In genomic region chr5:30423121-30423520, GRCm38 (mm10) we compare ENCODE assay signal across 18 mouse cellular contexts. TPM values are rescaled to one million over a fixed set of nuclear protein-coding genes. Genes with fewer than 3 reads are reported as not detected.
DNase-seq lines count a peak whose midpoint lies in the region; ATAC-seq and TF ChIP-seq lines count a peak whose summit lies in the region.
"Had no signal": no experiment of that assay in that cellular context is flagged by ENCODE, and none has a peak within 500 bp of the region (broad histone marks: within the 10 kb centered on the region; RNA-seq: fewer than 3 reads in every experiment).

No protein-coding gene starts in this region.

- WGBS in hindbrain, embryonic 15.5 days, result 78% methylated on average over 4 of the region's 4 CpGs
- WGBS in hindbrain, embryonic 14.5 days, result 70% methylated on average over 4 of the region's 4 CpGs
- 70% methylated on average over 4 of the region's 4 CpGs for WGBS in lung, embryonic 16.5 days
- 69% methylated on average over 4 of the region's 4 CpGs for WGBS in lung, adult 2 months

- no peak overlapping the region for H3K9ac ChIP-seq in hindbrain, embryonic 15.5 days
- no peak overlapping the region for H3K9ac ChIP-seq in hindbrain, embryonic 14.5 days
- H3K9ac ChIP-seq in lung, embryonic 16.5 days (ENCODE audit: low read length), result 0 out of 2 replicates have a peak overlapping the region, but pooled peaks have one; percentile 4
- H3K9ac ChIP-seq: embryonic facial prominence, embryonic 12.5 days; forebrain, embryonic 12.5 days; forebrain, postnatal 0 days; hindbrain, embryonic 12.5 days had no signal

- no peak overlapping the region for H3K4me3 ChIP-seq in hindbrain, embryonic 15.5 days
- H3K4me3 ChIP-seq in hindbrain, embryonic 14.5 days (replicated peaks; ENCODE audit: low read length), result no peak overlapping the region
- no peak overlapping the region for H3K4me3 ChIP-seq in lung, embryonic 16.5 days (ENCODE audit: low read length)
- H3K4me3 ChIP-seq in lung, adult 2 months (replicated peaks; ENCODE audit: extremely low read depth, low read depth, low read length), result no peak overlapping the region
- H3K4me3 ChIP-seq: embryonic facial prominence, embryonic 12.5 days; forebrain, embryonic 12.5 days; heart, adult 2 months; heart, embryonic 13.5 days; hindbrain, embryonic 12.5 days had no signal

- no peak for TF ChIP-seq CTCF in lung, adult 2 months (IDR thresholded peaks at IDR 0.05; ENCODE audit: insufficient read depth, low read length)

- H3K9me3 ChIP-seq in hindbrain, embryonic 15.5 days, result no peaks in the 10 kb centered on the region
- H3K9me3 ChIP-seq in hindbrain, embryonic 14.5 days (ENCODE audit: control insufficient read depth, low read length), result no peaks in the 10 kb centered on the region
- H3K9me3 ChIP-seq in lung, embryonic 16.5 days (ENCODE audit: control insufficient read depth, low read length), result no peaks in the 10 kb centered on the region
- H3K9me3 ChIP-seq: embryonic facial prominence, embryonic 12.5 days; forebrain, embryonic 12.5 days; heart, embryonic 13.5 days; hindbrain, embryonic 12.5 days had no signal

- DNase-seq in cerebellum, postnatal 14 days, result peak; percentile 55 to 77
- no peak for DNase-seq in cerebellum, adult 18-20 months
- DNase-seq in hindbrain, embryonic 14.5 days (ENCODE audit: low spot score), result no peak
- DNase-seq in lung, adult 2 months, result no peak
- peak; percentile 9 for DNase-seq in NIH3T3 (ENCODE audit: low read depth)
- DNase-seq in urinary bladder, postnatal 4 days (ENCODE audit: low spot score in 2 of 2), result no peak
- DNase-seq: adrenal gland, adult 8-10 months had no signal

- peak; percentile 43; the same call in 1 of the 2 replicates for ATAC-seq in hindbrain, embryonic 15.5 days (ENCODE audit: low FRiP score, low read depth)
- ATAC-seq in hindbrain, embryonic 14.5 days (ENCODE audit: low FRiP score), result no peak
- ATAC-seq in lung, embryonic 16.5 days (ENCODE audit: low read depth), result no peak

- no peak for TF ChIP-seq POLR2A in lung, adult 2 months (IDR thresholded peaks at IDR 0.05; ENCODE audit: borderline replicate concordance, extremely low read depth, low read depth, low read length)

- no peaks in the 10 kb centered on the region for H3K36me3 ChIP-seq in hindbrain, embryonic 15.5 days
- no peaks in the 10 kb centered on the region for H3K36me3 ChIP-seq in hindbrain, embryonic 14.5 days (replicated peaks; ENCODE audit: control insufficient read depth, insufficient read depth)
- H3K36me3 ChIP-seq in lung, embryonic 16.5 days (ENCODE audit: control insufficient read depth, insufficient read depth, low read length), result no peaks in the 10 kb centered on the region
- H3K36me3 ChIP-seq: embryonic facial prominence, embryonic 12.5 days; forebrain, embryonic 12.5 days; heart, embryonic 13.5 days; hindbrain, embryonic 12.5 days had no signal

- H3K4me1 ChIP-seq in hindbrain, embryonic 15.5 days (replicated peaks), result peaks cover 5% of the 10 kb centered on the region; the same call in 1 of the 2 replicates
- 0 out of 2 replicates have a peak, but pooled peaks cover 3% of the 10 kb centered on the region for H3K4me1 ChIP-seq in hindbrain, embryonic 14.5 days (replicated peaks; ENCODE audit: control insufficient read depth, insufficient read depth, low read length)
- peaks cover 8% of the 10 kb centered on the region; the same call in 1 of the 2 replicates for H3K4me1 ChIP-seq in lung, embryonic 16.5 days (replicated peaks; ENCODE audit: control insufficient read depth, insufficient read depth, low read length)
- H3K4me1 ChIP-seq in lung, adult 2 months (ENCODE audit: control insufficient read depth, insufficient read depth, low read length), result no peaks in the 10 kb centered on the region
- H3K4me1 ChIP-seq: embryonic facial prominence, embryonic 12.5 days; forebrain, embryonic 12.5 days had no signal

- H3K27ac ChIP-seq in hindbrain, embryonic 15.5 days (replicated peaks), result no peak overlapping the region
- no peak overlapping the region; the same call in 1 of the 2 replicates for H3K27ac ChIP-seq in hindbrain, embryonic 14.5 days
- H3K27ac ChIP-seq in lung, embryonic 16.5 days (ENCODE audit: low read length), result no peak overlapping the region
- H3K27ac ChIP-seq: embryonic facial prominence, embryonic 12.5 days; forebrain, embryonic 12.5 days; heart, adult 2 months; heart, embryonic 13.5 days; hindbrain, embryonic 12.5 days had no signal

- no peak overlapping the region for H3K4me2 ChIP-seq in hindbrain, embryonic 15.5 days
- no peak overlapping the region for H3K4me2 ChIP-seq in hindbrain, embryonic 14.5 days (replicated peaks)
- no peak overlapping the region for H3K4me2 ChIP-seq in lung, embryonic 16.5 days (ENCODE audit: low read depth, low read length)
- H3K4me2 ChIP-seq: embryonic facial prominence, embryonic 12.5 days; forebrain, embryonic 12.5 days; hindbrain, embryonic 12.5 days had no signal

- H3K27me3 ChIP-seq in hindbrain, embryonic 15.5 days, result no peaks in the 10 kb centered on the region
- no peaks in the 10 kb centered on the region for H3K27me3 ChIP-seq in hindbrain, embryonic 14.5 days (ENCODE audit: control insufficient read depth, insufficient read depth, low read length)
- H3K27me3 ChIP-seq in lung, embryonic 16.5 days (ENCODE audit: control insufficient read depth, insufficient read depth, low read depth, low read length), result no peaks in the 10 kb centered on the region
- H3K27me3 ChIP-seq: embryonic facial prominence, embryonic 12.5 days; forebrain, embryonic 12.5 days; heart, embryonic 13.5 days; hindbrain, embryonic 12.5 days had no signal

RNA-seq across cellular contexts. Expression of gene Otof, which starts 38.6 kb away (rescaled TPM):
- polyA plus RNA-seq in hindbrain, embryonic 15.5 days (2015; fragmentation: Nextera tagmentation; extraction: Ambion mirVana), result 6.8 and 7.9 TPM in 2 replicates
- 4.2 and 4.7 TPM in 2 replicates for polyA plus RNA-seq in hindbrain, embryonic 14.5 days (2014; fragmentation: Nextera tagmentation; extraction: Ambion mirVana)
- 0.68 and 0.84 TPM in 2 replicates for polyA plus RNA-seq in lung, embryonic 16.5 days (2015; fragmentation: Nextera tagmentation; extraction: Ambion mirVana)
- 0.26 TPM in 2 replicates for polyA plus RNA-seq in lung, adult 2 months (2012; rRNA removed)
- polyA plus RNA-seq: C2C12 had no signal

RNA-seq across cellular contexts. Expression of gene 1700001C02Rik, which starts 42.7 kb away (rescaled TPM):
- 1.5 and 1.6 TPM in 2 replicates for polyA plus RNA-seq in hindbrain, embryonic 15.5 days (2015; fragmentation: Nextera tagmentation; extraction: Ambion mirVana)
- polyA plus RNA-seq in hindbrain, embryonic 14.5 days (2014; fragmentation: Nextera tagmentation; extraction: Ambion mirVana), result 2.8 and 3.3 TPM in 2 replicates
- polyA plus RNA-seq in lung, embryonic 16.5 days (2015; fragmentation: Nextera tagmentation; extraction: Ambion mirVana), result 7.9 and 13.3 TPM in 2 replicates
- 24.4 and 25.3 TPM in 2 replicates for polyA plus RNA-seq in lung, adult 2 months (2012; rRNA removed)
- polyA plus RNA-seq: C2C12; embryonic facial prominence, embryonic 12.5 days; forebrain, embryonic 12.5 days; heart, embryonic 13.5 days; heart, postnatal 0 days; intestine, embryonic 14.5 days had no signal

Comparison
In these comparisons a context has a peak if more than half of its experiments do, and no peak if none do; other contexts are left out.
1. DNase-seq: peak in cerebellum, postnatal 14 days (2 of 2) and NIH3T3 (single experiment); none in cerebellum, adult 18-20 months (0 of 2), hindbrain, embryonic 14.5 days (single experiment), lung, adult 2 months (single experiment) and urinary bladder, postnatal 4 days (0 of 2).